Mouse (Mus musculus) intestine, embryonic 14.5 days (tissue): ENCODE data around the gene Stt3a. TPM values are rescaled to one million over a fixed set of nuclear protein-coding genes. Genes with fewer than 3 reads are reported as not detected.

Experiments
- ATAC-seq: fragments of 200-750 bp; cut with Nextera tagmentation; replicated peaks from 2 replicates; pipeline ENCODE4 v1.8.0; 2017; ENCODE audit warnings: low read depth, moderate number of reproducible peaks, moderate TSS enrichment, moderate library complexity; ENCODE audit not compliant: low FRiP score, low TSS enrichment
- DNase-seq: peaks from one replicate; pipeline ENCODE4 v3.0.0-alpha.2; 2018; ENCODE audit warnings: low spot score
- H3K27ac ChIP-seq: fragments of 300-500 bp; sonication (generic); 2 replicates; pipeline ENCODE4 v1.5.1; 2014; ENCODE audit warnings: low read depth, mild to moderate bottlenecking, control low read depth
- H3K27me3 ChIP-seq: fragments of 300-500 bp; sonication (generic); replicated peaks from 2 replicates; pipeline ENCODE4 v1.6.1; 2014; ENCODE audit warnings: low read length, control low read depth; ENCODE audit not compliant: control insufficient read depth, insufficient read depth
- H3K36me3 ChIP-seq: fragments of 300-500 bp; sonication (generic); 2 replicates; pipeline ENCODE4 v1.6.1; 2014; ENCODE audit warnings: low read length, control low read depth; ENCODE audit not compliant: control insufficient read depth, insufficient read depth
- H3K4me1 ChIP-seq: fragments of 300-500 bp; sonication (generic); replicated peaks from 2 replicates; pipeline ENCODE4 v1.6.1; 2014; ENCODE audit warnings: low read length, control low read depth, mixed read lengths; ENCODE audit not compliant: control insufficient read depth, insufficient read depth
- H3K4me2 ChIP-seq: fragments of 300-500 bp; sonication (generic); 2 replicates; pipeline ENCODE4 v1.6.1; 2014; ENCODE audit warnings: low read length
- H3K4me3 ChIP-seq: fragments of 300-500 bp; sonication (generic); 2 replicates; pipeline ENCODE4 v1.5.1; 2014; ENCODE audit warnings: low read depth, low read length, control low read depth, mixed read lengths
- H3K9ac ChIP-seq: fragments of 300-500 bp; sonication (generic); 2 replicates; pipeline ENCODE4 v1.6.1; 2014; ENCODE audit warnings: mild to moderate bottlenecking, low read length
- H3K9me3 ChIP-seq: fragments of 300-500 bp; sonication (generic); 2 replicates; pipeline ENCODE4 v1.6.1; 2016; ENCODE audit warnings: low read length, control low read depth; ENCODE audit not compliant: control insufficient read depth
- WGBS: fragments of 180-500 bp; shearing (Covaris S2); extraction: QIAGEN DNeasy Blood & Tissue Kit; methylation state at CpG from one replicate; pipeline ENCODE4 v1.1.7; 2014; 5-methylcytosine and 5-hydroxymethylcytosine counted together
- polyA plus RNA-seq: library from polyadenylated mRNA; unstranded; fragments of >200 nt; fragmentation: Nextera tagmentation; extraction: Ambion mirVana; gene quantifications from 2 replicates; pipeline ENCODE4 v1.2.1, GENCODE M21; 2014

Stt3a gene
- polyA plus RNA-seq: 238 and 243 TPM in 2 replicates

DNA sequence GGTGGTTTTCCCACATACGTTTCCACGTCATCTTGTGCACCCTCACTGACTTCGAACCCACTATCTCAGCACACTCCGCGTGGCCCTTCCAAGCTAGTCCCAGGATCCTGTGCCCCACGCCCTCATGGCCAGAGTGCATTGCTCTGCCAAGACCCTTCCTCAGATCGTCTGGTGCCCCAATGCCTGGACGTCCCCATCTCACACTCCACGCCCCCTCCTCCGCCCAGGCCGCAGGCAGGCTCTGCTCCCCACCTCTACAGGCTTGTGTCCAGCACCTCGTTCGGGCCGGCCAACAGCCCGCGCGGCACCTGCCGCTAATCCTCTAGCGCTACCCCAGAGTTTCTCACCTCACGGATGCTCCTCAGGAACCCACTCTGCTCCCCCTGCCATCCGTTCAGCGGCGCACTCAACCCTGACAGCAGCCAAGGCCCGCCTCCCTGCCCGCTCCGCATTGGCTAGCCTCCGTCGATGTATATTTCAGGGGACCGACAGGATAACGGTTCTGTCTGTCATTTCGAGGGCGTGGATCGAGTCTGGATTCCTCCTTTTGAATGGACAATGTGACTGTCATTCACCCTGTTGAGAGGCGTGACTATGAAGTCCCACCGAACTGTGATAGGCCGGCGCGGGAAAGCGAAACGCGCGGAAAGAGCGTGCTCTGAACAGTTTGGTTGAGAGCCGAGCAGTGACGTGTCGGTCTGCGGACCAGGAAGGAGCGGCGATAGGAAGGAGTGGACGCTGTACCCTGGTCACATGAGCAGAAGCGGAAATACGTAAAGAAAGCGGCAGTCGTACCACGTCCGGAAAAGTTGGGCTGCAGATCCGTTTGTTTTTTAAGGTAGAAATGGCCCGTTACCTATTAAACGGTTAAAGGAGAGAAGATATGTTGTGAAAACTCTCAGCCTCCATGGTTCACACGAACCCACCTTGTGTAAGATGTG is at the start of gene Stt3a:
Gene Stt3a (minus strand): TSS at position 477 of the 941 bp plus-strand sequence.
- ATAC-seq: peak; percentile 100
- peaks cover 27% of the 10 kb centered on the region for H3K36me3 ChIP-seq
- peak within 1 kb of the TSS; percentile 99 for H3K4me3 ChIP-seq
- H3K9me3 ChIP-seq: no peaks in the 10 kb centered on the region
- H3K4me2 ChIP-seq: peak within 1 kb of the TSS; percentile 94
- peak; percentile 94 for DNase-seq
- H3K4me1 ChIP-seq: peaks cover 5% of the 10 kb centered on the region
- WGBS: 1% methylated on average over 60 of the region's 60 CpGs
- H3K9ac ChIP-seq: peak within 1 kb of the TSS; percentile 80
- peak within 1 kb of the TSS; percentile 89 for H3K27ac ChIP-seq
- no peaks in the 10 kb centered on the region for H3K27me3 ChIP-seq

DNA sequence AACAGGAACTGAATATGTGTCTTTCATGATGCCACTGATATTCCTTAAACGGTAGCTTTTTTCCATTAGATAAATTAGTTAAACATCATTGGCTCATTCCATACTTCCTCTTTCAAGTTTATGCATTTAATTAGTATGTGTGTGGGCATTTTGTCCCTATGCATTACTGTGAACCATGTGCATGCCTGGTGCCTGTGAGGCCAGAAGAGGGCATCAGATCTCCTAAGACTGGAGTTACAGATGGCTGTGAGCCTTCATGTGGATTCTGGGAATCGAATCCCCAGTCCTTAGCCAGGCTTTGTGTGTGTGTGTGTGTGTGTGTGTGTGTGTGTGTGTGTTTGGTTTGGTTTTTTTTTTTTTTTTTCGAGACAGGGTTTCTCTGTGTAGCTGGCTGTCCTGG is 47.0 kb upstream of the Stt3a start:
- no peak for ATAC-seq
- no peak overlapping the region for H3K4me2 ChIP-seq
- no peak overlapping the region for H3K4me3 ChIP-seq
- DNase-seq: no peak
- no peak overlapping the region for H3K9ac ChIP-seq
- WGBS: 85% methylated on average over 2 of the region's 3 CpGs
- H3K4me1 ChIP-seq: no peaks in the 10 kb centered on the region
- H3K36me3 ChIP-seq: no peaks in the 10 kb centered on the region
- H3K27me3 ChIP-seq: no peaks in the 10 kb centered on the region
- no peaks in the 10 kb centered on the region for H3K9me3 ChIP-seq
- H3K27ac ChIP-seq: no peak overlapping the region

DNA sequence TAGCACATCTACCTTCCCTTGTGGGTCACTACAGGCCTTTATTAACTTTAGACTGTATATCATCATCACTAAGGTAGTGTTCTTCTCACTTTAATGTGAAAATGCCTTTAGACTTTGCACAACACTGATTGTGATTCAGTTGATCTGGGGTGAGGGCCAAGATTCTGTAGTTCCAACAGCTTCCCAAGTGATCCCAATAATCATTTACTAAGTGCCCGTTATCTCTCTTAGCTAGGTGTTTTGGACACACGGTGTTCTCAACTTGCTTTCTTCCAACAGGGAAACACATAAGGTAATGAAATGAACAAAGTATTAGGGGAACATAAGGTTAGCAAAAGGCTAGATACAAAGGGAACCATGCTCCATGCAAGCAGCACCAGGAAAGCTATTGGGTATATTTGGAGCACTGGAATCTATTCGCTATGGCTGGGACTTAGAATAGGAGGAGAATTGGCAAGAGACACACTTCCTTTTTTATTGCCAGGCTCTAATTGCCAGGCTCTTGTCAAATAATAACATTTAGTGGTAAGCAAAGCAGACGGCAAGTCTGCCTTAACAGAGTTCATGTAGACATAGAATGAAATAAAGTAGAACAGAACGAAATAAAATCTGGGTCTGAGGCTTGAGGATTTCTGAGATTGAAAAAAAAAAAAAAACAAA is 40.8 kb upstream of the Stt3a start:
- Histone ChIP-seq H3K4me3 (no peak overlapping the region), H3K36me3 (no peaks in the 10 kb centered on the region), H3K27me3 (no peaks in the 10 kb centered on the region), H3K27ac (no peak overlapping the region), H3K9ac (no peak overlapping the region), H3K4me1 (no peaks in the 10 kb centered on the region; the same call in 1 of the 2 replicates), H3K4me2 (no peak overlapping the region), H3K9me3 (no peaks in the 10 kb centered on the region)
- 75% methylated on average over 5 of the region's 5 CpGs for WGBS
- ATAC-seq (no peak), DNase-seq (no peak)

DNA sequence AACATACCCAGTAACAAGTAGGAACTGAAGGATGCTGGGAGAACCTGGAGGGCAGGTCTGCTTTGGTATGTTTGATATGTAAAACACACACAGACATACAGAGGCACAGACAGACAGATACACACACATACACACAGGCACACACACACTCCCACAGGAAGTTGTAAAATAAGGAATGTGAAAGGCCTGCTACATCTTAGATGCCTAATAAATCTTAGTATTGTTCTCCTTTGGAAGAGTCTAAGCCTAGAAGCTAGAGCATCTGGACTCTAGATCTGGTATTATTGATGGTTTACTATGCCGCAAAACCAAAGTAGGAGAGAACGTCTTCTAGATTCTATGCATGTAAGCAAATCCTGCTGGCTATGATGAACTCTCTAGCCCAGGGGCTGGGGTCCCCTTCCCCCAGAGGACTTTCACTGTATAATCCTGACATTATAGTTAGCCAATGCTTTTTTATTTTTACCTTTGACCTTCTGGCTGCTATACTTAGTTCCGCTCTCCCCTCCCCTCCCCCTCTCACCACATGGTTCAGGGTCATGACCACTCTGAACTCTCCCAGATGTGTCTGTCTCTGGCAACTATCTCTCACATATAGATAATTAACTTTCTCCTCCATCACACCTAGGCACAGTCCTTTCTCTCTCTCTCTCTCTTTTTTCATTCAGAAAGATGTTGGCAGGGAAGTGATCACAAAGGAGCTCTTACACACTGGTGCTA is 37.9 kb upstream of the Stt3a start:
- 70% methylated on average over 3 of the region's 3 CpGs for WGBS

DNA sequence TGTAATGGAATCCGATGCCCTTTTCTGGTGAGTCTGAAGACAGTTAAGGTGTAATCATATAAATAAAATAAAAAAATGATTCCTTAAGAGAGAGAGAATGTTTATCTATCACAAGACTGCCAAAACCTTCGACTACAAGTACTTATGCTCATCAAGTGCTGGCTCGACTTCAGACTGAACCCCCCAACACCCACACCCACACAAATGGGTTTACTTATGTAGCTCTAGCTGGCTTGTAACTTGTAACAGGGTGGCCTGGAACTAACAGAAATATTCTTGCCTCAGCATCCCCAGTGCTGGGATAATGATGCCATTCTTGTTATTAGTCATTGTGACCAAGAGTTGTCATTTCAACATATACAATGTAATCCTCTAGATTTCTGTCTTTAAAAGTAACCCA is 36.4 kb upstream of the Stt3a start:
- no peaks in the 10 kb centered on the region for H3K36me3 ChIP-seq
- H3K4me3 ChIP-seq: no peak overlapping the region
- DNase-seq (no peak), ATAC-seq (no peak)
- H3K27ac ChIP-seq: no peak overlapping the region
- 76% methylated on average over 3 of the region's 3 CpGs for WGBS
- H3K9ac ChIP-seq: no peak overlapping the region
- no peak overlapping the region for H3K4me2 ChIP-seq
- H3K9me3 ChIP-seq: no peaks in the 10 kb centered on the region
- no peaks in the 10 kb centered on the region; the same call in 1 of the 2 replicates for H3K4me1 ChIP-seq
- H3K27me3 ChIP-seq: no peaks in the 10 kb centered on the region

More for the DNA sequence above, 37.9 kb upstream of the Stt3a start:
- Histone ChIP-seq H3K27ac (no peak overlapping the region), H3K27me3 (no peaks in the 10 kb centered on the region), H3K4me1 (no peaks in the 10 kb centered on the region; the same call in 1 of the 2 replicates), H3K9me3 (no peaks in the 10 kb centered on the region), H3K9ac (no peak overlapping the region), H3K4me2 (no peak overlapping the region), H3K4me3 (no peak overlapping the region), H3K36me3 (no peaks in the 10 kb centered on the region)
- DNase-seq (no peak), ATAC-seq (no peak)

DNA sequence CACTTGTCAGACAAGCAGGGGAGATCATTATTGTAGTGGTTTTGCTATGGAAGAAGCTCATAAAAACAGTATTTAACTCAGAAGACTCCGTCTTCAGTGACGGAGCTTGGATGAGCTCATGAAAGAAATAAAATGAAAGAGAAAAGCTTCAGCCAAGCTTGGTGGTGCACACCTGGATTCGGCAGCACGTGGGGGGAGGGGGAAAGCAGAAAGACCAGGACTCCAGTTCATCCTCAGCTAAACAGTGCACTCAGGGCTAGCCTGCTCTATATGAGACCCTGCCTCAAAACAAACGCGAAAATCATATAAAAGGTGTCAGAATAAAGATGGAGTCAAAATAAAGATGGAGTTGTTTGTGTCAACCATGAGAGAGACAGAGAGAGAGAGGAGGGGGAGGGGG is 35.9 kb upstream of the Stt3a start:
- DNase-seq: no peak
- no peaks in the 10 kb centered on the region; the same call in 1 of the 2 replicates for H3K4me1 ChIP-seq
- ATAC-seq: no peak
- H3K9me3 ChIP-seq: no peaks in the 10 kb centered on the region
- H3K9ac ChIP-seq: no peak overlapping the region
- H3K27ac ChIP-seq: no peak overlapping the region
- WGBS: 77% methylated on average over 6 of the region's 6 CpGs
- no peak overlapping the region for H3K4me3 ChIP-seq
- no peaks in the 10 kb centered on the region for H3K36me3 ChIP-seq
- H3K4me2 ChIP-seq: no peak overlapping the region
- H3K27me3 ChIP-seq: no peaks in the 10 kb centered on the region

DNA sequence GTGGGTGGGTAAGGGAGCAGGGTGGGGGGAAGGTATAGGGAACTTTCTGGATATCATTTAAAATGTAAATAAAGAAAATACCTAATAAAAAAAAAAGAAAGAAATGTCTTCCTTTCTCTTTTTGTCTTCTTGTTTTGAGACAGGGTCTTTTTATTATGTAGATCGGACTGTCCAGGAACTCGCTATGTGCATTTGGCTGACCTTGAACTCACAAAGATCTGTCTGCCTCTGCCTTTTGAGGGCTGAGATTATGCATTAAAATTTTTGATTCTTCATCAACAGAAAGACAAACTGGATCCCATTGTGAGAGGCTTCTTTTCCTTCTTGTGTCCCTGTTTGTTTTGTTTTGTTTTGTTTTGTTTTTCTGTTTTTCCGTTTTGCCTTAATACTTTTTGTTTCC is 35.5 kb upstream of the Stt3a start:
- no peak overlapping the region for H3K9ac ChIP-seq
- no peak for DNase-seq
- no peaks in the 10 kb centered on the region for H3K27me3 ChIP-seq
- no peak overlapping the region for H3K4me3 ChIP-seq
- H3K4me1 ChIP-seq: no peaks in the 10 kb centered on the region; the same call in 1 of the 2 replicates
- no peak overlapping the region for H3K27ac ChIP-seq
- WGBS: 86% methylated on average over 3 of the region's 3 CpGs
- no peaks in the 10 kb centered on the region for H3K36me3 ChIP-seq
- H3K9me3 ChIP-seq: no peaks in the 10 kb centered on the region
- no peak overlapping the region for H3K4me2 ChIP-seq
- ATAC-seq: no peak

DNA sequence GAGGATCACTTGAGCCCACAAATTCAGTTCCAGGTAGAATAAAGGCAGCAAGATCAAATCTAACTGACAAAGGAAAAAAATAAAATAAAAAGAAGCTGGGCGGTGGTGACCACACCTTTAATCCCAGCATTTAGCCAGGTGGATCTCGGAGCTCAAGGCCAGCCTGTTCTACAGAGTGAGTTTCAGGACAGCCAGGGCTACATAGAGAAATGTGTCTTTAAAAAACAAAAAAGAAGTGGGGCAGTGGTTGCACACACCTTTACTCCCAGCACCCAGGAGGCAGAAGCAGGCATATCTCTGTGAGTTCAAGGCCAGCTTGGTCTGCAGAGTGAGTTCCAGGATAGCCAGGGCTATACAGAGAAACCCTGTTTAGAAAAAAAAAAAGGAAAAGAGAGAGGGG is 34.5 kb upstream of the Stt3a start:
- no peaks in the 10 kb centered on the region for H3K27me3 ChIP-seq
- H3K9ac ChIP-seq: no peak overlapping the region
- ATAC-seq (no peak), DNase-seq (no peak)
- 83% methylated on average over 2 of the region's 2 CpGs for WGBS
- no peak overlapping the region for H3K4me3 ChIP-seq
- H3K4me1 ChIP-seq: no peaks in the 10 kb centered on the region; the same call in 1 of the 2 replicates
- H3K36me3 ChIP-seq: no peaks in the 10 kb centered on the region
- no peak overlapping the region for H3K4me2 ChIP-seq
- no peaks in the 10 kb centered on the region for H3K9me3 ChIP-seq
- H3K27ac ChIP-seq: no peak overlapping the region
